Mouse (Mus musculus): ENCODE measurements around the gene Faap24. TPM values are rescaled to one million over a fixed set of nuclear protein-coding genes. Genes with fewer than 3 reads are reported as not detected.
A peak's percentile ranks its signal among the peaks of the same experiment; 100 is the strongest.

Gene Faap24
- 1 to 10 TPM; 1.6 to 2.9 TPM for total RNA-seq (2021)
- long read RNA-seq, experiment 1, partial matches to known transcripts = 0 of 3 reads
- long read RNA-seq, experiment 1, other reads (novel, unspliced or antisense) = 0 of 3 reads
- long read RNA-seq, experiment 2, transcript Faap24-201 (4 exons, 1,857 nt) = major isoform, 5 of 7 reads
- long read RNA-seq, experiment 2, partial matches to known transcripts = 0 of 7 reads
- long read RNA-seq, experiment 2, other reads (novel, unspliced or antisense) = 2 of 7 reads

- DNase-seq = peak; percentile 90 to 95
- intact Hi-C loops (cut with DNase I) = no loop called here
Measured at GRCm38 (mm10) chr7:35396542-35397168, at the start of gene Faap24, which contains the start of gene Cep89. Gene Faap24 (minus strand): TSS chr7:35396836. Gene Cep89 (plus strand): TSS chr7:35397035.

GRCm38 (mm10) chr7:35435266-35435665, 38.6 kb upstream of the Faap24 start:
- intact Hi-C loops (cut with DNase I) = no loop called here
- DNase-seq = no peak

- intact Hi-C loops (cut with DNase I) = no loop called here
- no peak for DNase-seq
Measured at GRCm38 (mm10) chr7:35428146-35428545, 31.5 kb upstream of the Faap24 start.

- no peak for DNase-seq
- intact Hi-C loops (cut with DNase I) = no loop called here
Measured at GRCm38 (mm10) chr7:35423071-35423470, 26.4 kb upstream of the Faap24 start.

GRCm38 (mm10) chr7:35416654-35416948, 20.0 kb upstream of the Faap24 start:
- DNase-seq = no peak
- intact Hi-C loops (cut with DNase I) = no loop called here

- no peak for DNase-seq
- intact Hi-C loops (cut with DNase I) = no loop called here
Measured at GRCm38 (mm10) chr7:35415801-35416653, 19.4 kb upstream of the Faap24 start.

- intact Hi-C loops (cut with DNase I) = no loop called here
- DNase-seq = no peak
Measured at GRCm38 (mm10) chr7:35415226-35415625, 18.6 kb upstream of the Faap24 start.

- DNase-seq = no peak
- intact Hi-C loops (cut with DNase I) = no loop called here
Measured at GRCm38 (mm10) chr7:35401169-35401568, 4.5 kb upstream of the Faap24 start.

- DNase-seq = no peak
- intact Hi-C loops (cut with DNase I) = no loop called here
Measured at GRCm38 (mm10) chr7:35395734-35396456, 741 bp downstream of the Faap24 start.

- peak; percentile 20 to 21 for DNase-seq
- intact Hi-C loops (cut with DNase I) = loop anchor here (5.0 kb wide), 2 partner anchors 61 to 76 kb away; partner anchors contain the start of genes Gpatch1 and Rhpn2
Measured at GRCm38 (mm10) chr7:35392935-35393334, 3.7 kb downstream of the Faap24 start.

GRCm38 (mm10) chr7:35388694-35389093, 7.9 kb downstream of the Faap24 start:
- intact Hi-C loops (cut with DNase I) = no loop called here
- DNase-seq = no peak

- intact Hi-C loops (cut with DNase I) = no loop called here
- peak in 1 of 2 experiments; percentile 12 for DNase-seq
Measured at GRCm38 (mm10) chr7:35386525-35386952, 10.1 kb downstream of the Faap24 start.

- intact Hi-C loops (cut with DNase I) = no loop called here
- DNase-seq = no peak
Measured at GRCm38 (mm10) chr7:35382706-35383353, 13.8 kb downstream of the Faap24 start.

GRCm38 (mm10) chr7:35381861-35382260, 14.8 kb downstream of the Faap24 start:
- DNase-seq = no peak
- intact Hi-C loops (cut with DNase I) = no loop called here

GRCm38 (mm10) chr7:35380351-35380750, 16.3 kb downstream of the Faap24 start:
- intact Hi-C loops (cut with DNase I) = no loop called here
- DNase-seq = peak in 1 of 2 experiments; percentile 34

GRCm38 (mm10) chr7:35379492-35380119, 17.0 kb downstream of the Faap24 start:
- intact Hi-C loops (cut with DNase I) = no loop called here
- DNase-seq = peak in 1 of 2 experiments; percentile 15

- DNase-seq = no peak
- intact Hi-C loops (cut with DNase I) = no loop called here
Measured at GRCm38 (mm10) chr7:35376623-35377022, 20.0 kb downstream of the Faap24 start.

- intact Hi-C loops (cut with DNase I) = no loop called here
- no peak for DNase-seq
Measured at GRCm38 (mm10) chr7:35374265-35374664, 22.4 kb downstream of the Faap24 start.

GRCm38 (mm10) chr7:35373146-35373989, 23.3 kb downstream of the Faap24 start:
- no peak for DNase-seq
- intact Hi-C loops (cut with DNase I) = no loop called here
